20 mouse cellular contexts compared by ENCODE assay signal in genomic region chr12:59250259-59250827, GRCm38 (mm10).
"Had no signal": no experiment of that assay in that cellular context is flagged by ENCODE, and none has a peak within 500 bp of the region (broad histone marks: within the 10 kb centered on the region; RNA-seq: fewer than 3 reads in every experiment).

No protein-coding gene starts in this region.

- H3K4me3 ChIP-seq: lung, embryonic 15.5 days; midbrain, embryonic 10.5 days; midbrain, embryonic 13.5 days; myocyte; neural tube, embryonic 13.5 days; neural tube, embryonic 15.5 days had no signal

- H3K27me3 ChIP-seq: lung, embryonic 15.5 days; midbrain, embryonic 13.5 days; neural tube, embryonic 13.5 days; neural tube, embryonic 15.5 days had no signal

- H3K27ac ChIP-seq: lung, embryonic 15.5 days; macrophage; midbrain, embryonic 10.5 days; midbrain, embryonic 13.5 days; neural tube, embryonic 13.5 days; neural tube, embryonic 15.5 days had no signal

- H3K9ac ChIP-seq: liver, postnatal 0 days; lung, embryonic 15.5 days; midbrain, embryonic 13.5 days; neural tube, embryonic 13.5 days; neural tube, embryonic 15.5 days had no signal

- H3K4me2 ChIP-seq: lung, embryonic 15.5 days; midbrain, embryonic 13.5 days; neural tube, embryonic 13.5 days; neural tube, embryonic 15.5 days had no signal

- H3K4me1 ChIP-seq: lung, embryonic 15.5 days; midbrain, embryonic 10.5 days; midbrain, embryonic 13.5 days; neural tube, embryonic 13.5 days; neural tube, embryonic 15.5 days had no signal

- ATAC-seq: liver, postnatal 0 days; lung, postnatal 0 days; midbrain, embryonic 13.5 days; midbrain, embryonic 16.5 days had no signal

- H3K9me3 ChIP-seq: lung, embryonic 15.5 days; midbrain, embryonic 10.5 days; midbrain, embryonic 13.5 days; neural tube, embryonic 13.5 days; neural tube, embryonic 15.5 days had no signal

- DNase-seq: liver, postnatal 0 days; lung, adult 2 months; lung, postnatal 14 days; retina, postnatal 1 day; right cerebral cortex, adult 18-20 months; right cerebral cortex, postnatal 25 days; right cerebral cortex, postnatal 4 days; spleen, adult 18-20 months; thymus, adult 18-20 months; thymus, postnatal 14 days; thymus, postnatal 36 days had no signal

- H3K36me3 ChIP-seq: lung, embryonic 15.5 days; midbrain, embryonic 10.5 days; midbrain, embryonic 13.5 days; neural tube, embryonic 13.5 days; neural tube, embryonic 15.5 days had no signal
